Mouse (Mus musculus) cortical plate, adult 2 months (tissue): ENCODE data around the gene Fam166a.

Experiments
- CTCF ChIP-seq: fragments of 200-500 bp; IDR thresholded peaks from 2 replicates; pipeline ENCODE4 v1.5.1; 2011; ENCODE audit warnings: mild to moderate bottlenecking, control low read depth, low read length; ENCODE audit not compliant: insufficient read depth; ENCODE audit errors: extremely low read depth
- POLR2A ChIP-seq: fragments of 200-500 bp; IDR thresholded peaks from 2 replicates; pipeline ENCODE4 v1.6.1; 2011; ENCODE audit warnings: mild to moderate bottlenecking, low read length, control low read depth; ENCODE audit not compliant: insufficient read depth; ENCODE audit errors: extremely low read depth

- TF ChIP-seq POLR2A = no peak
- no peak for TF ChIP-seq CTCF
These were observed 17.9 kb upstream of the Fam166a start for GRCm38 (mm10) chr2:25200631-25201030.
